Mouse (Mus musculus): ENCODE results near the gene Kremen1.

The Kremen1 gene

DNA sequence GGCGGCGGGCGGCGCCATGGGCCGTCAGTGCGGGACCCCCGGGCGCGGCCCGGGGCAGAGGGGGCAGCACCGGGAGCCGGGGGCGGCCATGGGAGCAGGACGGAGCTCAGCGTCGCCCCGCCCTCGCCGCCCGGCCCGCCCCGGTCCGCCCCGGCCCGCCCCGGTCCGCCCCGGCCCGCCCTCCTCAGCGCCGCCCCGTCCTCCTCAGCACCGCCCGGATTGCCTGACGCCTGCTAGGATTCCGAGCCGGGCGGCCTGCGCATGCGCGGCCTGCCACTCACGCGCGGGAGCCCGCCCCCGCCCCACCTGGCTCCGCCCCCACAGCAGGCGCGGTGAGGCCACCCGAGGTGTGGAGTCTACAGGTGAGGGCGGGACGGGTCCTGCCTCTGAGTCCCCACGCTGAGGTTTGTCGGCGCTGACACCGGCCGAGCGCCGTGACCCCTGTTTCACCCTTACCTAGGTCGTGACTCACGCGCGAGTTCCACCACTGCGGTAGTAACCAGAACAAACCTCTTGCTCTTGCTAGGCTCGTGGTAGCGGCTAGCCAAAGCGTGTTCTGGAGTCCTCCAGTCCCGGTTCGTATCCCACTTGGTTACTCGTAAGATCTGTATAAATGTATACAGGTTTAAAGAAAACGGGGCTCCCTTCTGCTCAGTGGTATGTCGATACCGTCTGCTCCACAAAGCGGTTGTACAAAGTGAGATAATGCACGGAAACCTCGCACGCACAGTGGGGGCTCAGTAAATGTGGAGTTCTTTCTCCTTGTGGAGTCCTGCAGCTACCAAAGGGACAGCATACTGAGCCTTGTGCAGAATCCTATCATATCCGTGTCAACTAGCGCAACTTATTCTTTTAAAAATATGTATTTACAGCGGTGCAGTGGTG lies at the start of gene Kremen1:
TSS of gene Kremen1 (minus strand) at position 51 of the 885 bp plus-strand sequence.
- DNase-seq (ENCODE audit: low spot score): peak; percentile 91

- DNase-seq (ENCODE audit: low spot score): no peak
Measured at GRCm38 (mm10) chr11:5307024-5307905, 45.9 kb upstream of the Kremen1 start.

- no peak for DNase-seq (ENCODE audit: low spot score)
Measured at GRCm38 (mm10) chr11:5306017-5306416, 44.7 kb upstream of the Kremen1 start.

DNA sequence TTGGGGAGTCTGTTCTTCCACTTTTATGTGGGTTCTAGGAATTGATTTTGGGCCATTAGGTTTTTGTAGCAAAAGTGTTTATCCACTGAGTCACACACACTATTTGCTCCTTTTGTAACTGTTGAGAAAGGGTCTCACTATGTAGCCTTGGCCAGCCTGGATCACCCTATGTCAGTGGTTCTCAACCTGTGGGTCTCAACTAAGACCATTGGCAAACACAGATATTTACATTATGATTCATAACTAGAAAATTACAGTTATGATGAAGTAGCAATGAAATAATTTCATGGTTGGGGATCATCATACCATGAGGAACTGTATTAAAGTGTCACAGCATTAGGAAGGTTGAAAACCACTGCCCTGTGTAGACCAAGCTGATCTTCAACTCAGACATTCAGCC lies 43.2 kb upstream of the Kremen1 start:
- no peak for DNase-seq (ENCODE audit: low spot score)

DNA sequence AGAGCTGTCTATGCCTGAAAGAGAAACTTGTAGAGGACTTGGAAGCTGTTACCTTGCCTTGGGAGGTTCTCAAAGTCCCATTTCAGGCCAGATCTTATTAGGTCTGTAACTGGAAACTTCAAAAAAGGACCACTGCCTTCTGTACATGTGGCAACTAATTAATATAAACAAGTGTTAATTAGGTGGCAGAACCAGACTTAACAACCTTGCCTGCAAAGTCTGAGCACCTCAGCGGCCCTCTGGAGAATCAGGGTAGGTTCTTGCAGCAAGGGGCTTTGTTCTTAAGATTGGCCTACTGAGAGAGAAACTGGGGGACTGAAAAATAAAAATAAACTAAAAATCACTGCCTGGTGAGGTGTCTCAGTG lies 36.6 kb upstream of the Kremen1 start:
- DNase-seq (ENCODE audit: low spot score): no peak

- DNase-seq (ENCODE audit: low spot score): no peak
Measured at GRCm38 (mm10) chr11:5297148-5298006, 36.0 kb upstream of the Kremen1 start.

DNA sequence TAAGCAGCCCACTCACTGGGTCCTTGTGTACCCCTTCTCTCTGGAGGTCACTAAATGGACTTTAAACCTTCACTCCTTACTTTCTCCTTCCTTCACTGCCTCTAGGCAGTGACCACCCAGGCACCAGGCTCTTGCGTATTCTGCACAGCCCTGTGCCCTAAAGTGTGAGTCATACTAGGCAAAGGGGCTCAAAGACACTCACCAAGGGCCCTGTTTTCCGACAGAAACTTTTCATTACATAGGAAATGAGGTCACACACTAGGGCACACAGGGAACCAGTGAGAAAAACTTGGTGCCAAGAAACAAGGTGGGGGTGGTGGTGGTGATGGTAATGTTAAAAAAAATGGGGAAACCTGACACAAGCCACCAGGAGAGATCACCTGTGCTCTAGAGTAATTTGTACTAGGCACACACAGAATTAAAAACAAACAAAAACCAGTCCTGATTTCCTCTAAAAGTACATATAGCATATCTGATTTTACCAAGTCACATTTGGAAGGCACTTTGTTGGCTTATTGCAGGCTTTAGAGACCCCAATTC lies 35.3 kb upstream of the Kremen1 start:
- no peak for DNase-seq (ENCODE audit: low spot score)

DNA sequence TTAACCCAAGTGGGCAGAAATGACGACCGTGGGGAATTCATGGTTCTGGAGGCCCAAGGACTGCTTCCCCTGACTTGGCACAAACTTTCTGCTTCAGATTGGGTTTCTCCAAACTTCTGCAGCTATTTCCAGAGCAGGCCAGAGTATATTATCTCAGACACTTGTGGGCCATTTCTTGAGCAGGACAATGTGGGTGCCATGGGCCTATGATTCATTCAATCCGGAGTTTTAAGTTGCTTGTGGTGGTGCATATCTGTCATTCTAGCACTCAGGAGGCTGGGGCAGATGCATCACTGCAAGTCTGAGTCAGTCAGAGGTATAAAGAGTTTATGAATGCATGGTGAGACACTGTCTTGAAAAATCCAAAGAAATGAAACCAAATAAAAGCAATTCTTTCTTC lies 33.4 kb upstream of the Kremen1 start:
- no peak for DNase-seq (ENCODE audit: low spot score)

DNA sequence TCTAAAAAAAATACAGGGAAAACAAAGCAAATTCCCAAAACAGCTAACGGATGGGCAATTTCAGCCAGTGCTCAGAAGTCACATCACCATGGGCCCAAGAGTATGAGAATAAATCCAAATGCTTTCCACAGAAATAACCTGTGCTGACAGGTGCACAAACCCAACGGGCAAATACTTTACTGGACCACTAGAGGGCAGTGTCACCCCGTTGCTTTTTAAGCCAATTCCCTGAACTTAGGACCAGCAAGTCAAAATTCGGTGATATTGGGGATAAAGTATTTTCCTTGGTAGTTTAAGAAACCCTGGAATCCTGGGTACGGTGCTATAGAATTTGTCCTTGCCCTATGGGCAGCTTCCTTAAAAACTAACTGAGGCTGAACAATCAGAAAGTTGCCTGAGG lies 29.3 kb upstream of the Kremen1 start:
- DNase-seq (ENCODE audit: low spot score): peak; percentile 70

GRCm38 (mm10) chr11:5289826-5290580 lies 28.6 kb upstream of the Kremen1 start:
- DNase-seq (ENCODE audit: low spot score): no peak

DNA sequence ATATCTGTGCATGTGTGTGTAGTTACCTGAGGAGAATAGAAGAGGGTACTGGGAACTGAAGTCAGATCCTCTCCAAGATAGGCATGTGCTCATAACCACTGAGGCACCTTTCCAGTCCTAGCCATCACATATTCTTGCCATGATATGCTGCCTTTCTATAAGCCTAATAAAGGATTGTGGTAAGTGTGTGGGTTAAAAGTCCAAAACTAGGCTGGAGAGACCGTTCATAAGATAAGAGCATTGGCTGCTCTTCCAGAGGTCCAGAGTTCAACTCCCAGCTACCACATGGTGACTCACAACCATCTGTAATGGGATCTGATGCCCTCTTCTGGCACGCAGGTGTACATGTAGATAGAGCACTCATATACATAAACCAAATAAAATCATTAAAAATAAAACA lies 22.6 kb upstream of the Kremen1 start:
- no peak for DNase-seq (ENCODE audit: low spot score)

DNA sequence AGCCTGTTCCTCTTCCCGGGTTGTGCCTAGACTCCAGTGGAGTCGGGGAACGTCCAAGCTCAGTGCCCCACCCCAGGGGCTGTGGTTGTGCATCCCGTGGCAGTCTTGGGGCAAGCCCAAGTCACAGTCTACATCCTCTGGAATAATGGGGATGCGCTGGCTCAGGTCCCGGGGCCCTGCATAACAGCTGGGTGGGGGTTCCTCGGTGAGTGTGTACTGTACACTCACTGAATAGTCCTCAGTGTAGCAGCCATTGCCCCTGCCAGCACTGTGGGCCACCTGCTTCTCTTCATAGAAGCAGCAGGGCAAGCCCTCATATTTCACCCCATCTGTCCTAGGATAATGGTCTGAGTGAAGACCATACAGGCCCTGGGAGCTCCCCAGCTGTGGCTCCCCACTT lies 19.6 kb upstream of the Kremen1 start:
- no peak for DNase-seq (ENCODE audit: low spot score)

DNA sequence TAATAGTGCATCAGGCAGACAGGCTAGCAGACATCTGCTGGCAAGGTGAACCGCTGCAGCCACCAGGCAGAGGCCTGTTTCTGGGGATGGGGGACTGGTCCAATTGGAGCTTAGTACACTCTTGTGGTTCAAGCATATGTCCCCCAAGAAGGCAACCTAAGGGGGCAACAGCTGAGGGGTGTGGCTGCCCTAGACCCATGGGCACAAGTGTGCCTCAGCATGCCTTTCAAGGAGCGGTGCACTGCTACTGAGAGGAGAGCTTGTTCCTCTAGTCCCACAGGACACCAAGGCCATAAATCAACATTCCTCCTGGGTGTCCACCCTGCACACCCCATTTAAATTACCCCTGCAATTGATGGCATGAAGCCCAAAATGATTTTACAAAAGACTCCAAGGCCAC lies 17.1 kb upstream of the Kremen1 start:
- DNase-seq (ENCODE audit: low spot score): no peak

GRCm38 (mm10) chr11:5277307-5277971 lies 16.1 kb upstream of the Kremen1 start:
- no peak for DNase-seq (ENCODE audit: low spot score)

- no peak for DNase-seq (ENCODE audit: low spot score)
Measured at GRCm38 (mm10) chr11:5275216-5275615, 13.9 kb upstream of the Kremen1 start.

GRCm38 (mm10) chr11:5272536-5273234 lies 11.3 kb upstream of the Kremen1 start:
- no peak for DNase-seq (ENCODE audit: low spot score)

GRCm38 (mm10) chr11:5272066-5272360 lies 10.7 kb upstream of the Kremen1 start:
- no peak for DNase-seq (ENCODE audit: low spot score)

- DNase-seq (ENCODE audit: low spot score): no peak
Measured at GRCm38 (mm10) chr11:5271274-5272065, 10.1 kb upstream of the Kremen1 start.

DNA sequence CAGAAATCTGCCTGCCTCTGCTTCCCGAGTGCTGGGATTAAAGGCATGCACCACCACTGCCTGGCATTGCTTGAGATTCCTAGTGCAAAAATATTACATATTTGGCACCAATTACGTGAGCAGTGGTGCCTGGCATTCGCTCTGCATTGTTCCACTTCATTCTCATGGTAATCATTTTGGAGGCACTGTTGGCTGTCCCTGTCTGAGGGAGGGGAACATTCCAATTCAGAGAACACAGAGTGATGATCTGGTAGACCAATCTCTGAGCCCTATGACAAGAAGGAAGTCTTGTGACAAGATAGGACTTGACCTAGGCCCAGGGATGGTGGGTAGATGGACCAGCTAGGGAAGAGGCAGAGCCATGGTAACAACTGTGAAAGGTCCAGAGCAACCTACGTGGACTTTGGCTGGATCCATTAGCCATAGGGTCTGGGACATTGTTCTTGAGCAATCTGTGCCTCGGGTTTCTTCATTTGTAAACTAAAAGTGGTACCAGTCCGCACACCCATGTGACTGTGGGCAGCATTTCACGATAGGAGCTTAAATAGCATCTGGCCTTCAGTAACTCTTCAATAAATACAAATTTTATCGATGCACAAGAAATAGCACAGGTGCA lies 8.6 kb upstream of the Kremen1 start:
- no peak for DNase-seq (ENCODE audit: low spot score)

Measured in urinary bladder, postnatal 25 days (tissue).